Mouse (Mus musculus) myocyte (in vitro differentiated cells): ENCODE measurements around the gene Dnah9.

ENCODE experiments used
- POLR2A ChIP-seq: IDR thresholded peaks from one replicate; pipeline ENCODE4 v1.6.1; 2011; ENCODE audit warnings: low read depth, mild to moderate bottlenecking, control low read depth, moderate library complexity; ENCODE audit not compliant: insufficient read length
- TCF12 ChIP-seq: IDR thresholded peaks from one replicate; pipeline ENCODE4 v1.6.1; 2011; ENCODE audit warnings: mild to moderate bottlenecking, control low read depth; ENCODE audit not compliant: poor library complexity, insufficient read depth, severe bottlenecking

- TF ChIP-seq POLR2A (no peak), TCF12 (no peak)
Measured at GRCm38 (mm10) chr11:65909195-65909594, 259.2 kb downstream of the Dnah9 start.
